Mouse (Mus musculus): ENCODE measurements at regions not wholly inside any gene's neighbourhood (a gene's known extent, or its start where the extent isn't known, plus 50 kb on each side); places are given as distances from the start of the nearest gene placed in this dataset.

DNA sequence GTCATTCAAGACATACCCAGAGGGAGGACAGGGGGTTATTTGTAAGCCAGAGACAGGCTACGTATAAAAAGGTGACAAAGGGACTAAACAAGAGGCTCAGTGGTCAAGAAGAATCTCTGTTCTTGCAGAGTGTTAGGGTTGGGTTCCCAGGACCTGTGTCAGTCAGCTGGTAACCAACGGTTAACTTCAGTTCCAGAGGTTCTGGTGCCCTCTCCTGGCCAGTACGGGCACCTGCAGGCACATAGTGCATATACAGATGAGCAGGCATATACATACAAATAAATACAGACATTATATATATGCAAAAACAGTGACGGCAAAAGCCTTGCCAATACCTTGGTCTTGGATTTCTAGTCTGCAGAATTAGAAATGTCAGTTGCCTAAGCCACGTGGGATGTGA lies 170.6 kb downstream of the Gsdmc2 start:
- Histone ChIP-seq H3K4me1 (ENCODE audit: control insufficient read depth, insufficient read depth, insufficient read length) (no peaks in the 10 kb centered on the region), H3K4me3 (ENCODE audit: extremely low read depth, insufficient read depth, insufficient read length) (no peak overlapping the region), H3K27me3 (ENCODE audit: control insufficient read depth, insufficient read depth, low read length) (no peaks in the 10 kb centered on the region), H3K36me3 (ENCODE audit: control insufficient read depth, insufficient read depth, low read length) (no peaks in the 10 kb centered on the region), H3K27ac (ENCODE audit: insufficient read depth, low read length) (no peak overlapping the region)
- TF ChIP-seq POLR2A (IDR thresholded peaks at IDR 0.05; ENCODE audit: low read depth, low read length) (no peak), CTCF (IDR thresholded peaks at IDR 0.05; ENCODE audit: extremely low read depth, insufficient read depth, insufficient read length, insufficient replicate concordance) (no peak)
- WGBS: 93% methylated on average over 5 of the region's 5 CpGs
- DNase-seq (ENCODE audit: low read depth in 1 of 2, low spot score in 2 of 2): no peak

- 77% methylated on average over 11 of the region's 11 CpGs for WGBS
- H3K27ac ChIP-seq (ENCODE audit: insufficient read depth, low read length): no peak overlapping the region
- H3K36me3 ChIP-seq (ENCODE audit: control insufficient read depth, insufficient read depth, low read length): no peaks in the 10 kb centered on the region
- H3K4me3 ChIP-seq (ENCODE audit: extremely low read depth, insufficient read depth, insufficient read length): no peak overlapping the region
- TF ChIP-seq CTCF (IDR thresholded peaks at IDR 0.05; ENCODE audit: extremely low read depth, insufficient read depth, insufficient read length, insufficient replicate concordance): no peak
- TF ChIP-seq POLR2A (IDR thresholded peaks at IDR 0.05; ENCODE audit: low read depth, low read length): no peak
- H3K4me1 ChIP-seq (ENCODE audit: control insufficient read depth, insufficient read depth, insufficient read length): peaks cover 2% of the 10 kb centered on the region; the same call in 1 of the 2 replicates
- no peaks in the 10 kb centered on the region for H3K27me3 ChIP-seq (ENCODE audit: control insufficient read depth, insufficient read depth, low read length)
- DNase-seq (ENCODE audit: low read depth in 1 of 2, low spot score in 2 of 2): no peak
These were observed 173.9 kb downstream of the Gsdmc2 start for GRCm38 (mm10) chr15:63671081-63671480.

DNA sequence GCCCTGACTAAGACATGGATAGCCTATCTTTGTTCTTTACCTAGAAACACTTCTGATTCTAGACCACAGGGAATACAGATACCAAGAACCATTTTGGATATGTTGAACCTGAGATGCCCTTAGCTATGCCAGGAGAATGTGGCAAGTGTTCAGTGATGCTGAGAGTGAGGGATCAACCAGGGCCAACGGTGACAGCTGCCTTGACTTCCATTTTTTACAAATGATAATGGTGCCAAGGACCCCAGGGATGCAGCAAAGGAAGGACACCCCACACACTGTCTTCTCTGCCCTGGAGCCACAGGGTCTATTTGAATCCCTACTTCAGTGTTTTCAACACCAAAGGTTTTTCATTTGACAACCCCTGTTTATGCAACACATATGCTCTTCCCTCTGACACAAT lies 174.4 kb downstream of the Gsdmc2 start:
- Histone ChIP-seq H3K4me3 (ENCODE audit: extremely low read depth, insufficient read depth, insufficient read length) (no peak overlapping the region), H3K27ac (ENCODE audit: insufficient read depth, low read length) (no peak overlapping the region), H3K4me1 (ENCODE audit: control insufficient read depth, insufficient read depth, insufficient read length) (peaks cover 2% of the 10 kb centered on the region; the same call in 1 of the 2 replicates), H3K36me3 (ENCODE audit: control insufficient read depth, insufficient read depth, low read length) (no peaks in the 10 kb centered on the region), H3K27me3 (ENCODE audit: control insufficient read depth, insufficient read depth, low read length) (no peaks in the 10 kb centered on the region)
- DNase-seq (ENCODE audit: low read depth in 1 of 2, low spot score in 2 of 2): no peak
- WGBS: 88% methylated on average over 1 of the region's 1 CpGs
- TF ChIP-seq CTCF (IDR thresholded peaks at IDR 0.05; ENCODE audit: extremely low read depth, insufficient read depth, insufficient read length, insufficient replicate concordance): no peak
- no peak for TF ChIP-seq POLR2A (IDR thresholded peaks at IDR 0.05; ENCODE audit: low read depth, low read length)

- no peak overlapping the region for H3K4me3 ChIP-seq (ENCODE audit: extremely low read depth, insufficient read depth, insufficient read length)
- no peaks in the 10 kb centered on the region for H3K36me3 ChIP-seq (ENCODE audit: control insufficient read depth, insufficient read depth, low read length)
- no peak overlapping the region for H3K27ac ChIP-seq (ENCODE audit: insufficient read depth, low read length)
- 55% methylated on average over 5 of the region's 5 CpGs for WGBS
- no peaks in the 10 kb centered on the region for H3K27me3 ChIP-seq (ENCODE audit: control insufficient read depth, insufficient read depth, low read length)
- TF ChIP-seq POLR2A (IDR thresholded peaks at IDR 0.05; ENCODE audit: low read depth, low read length): no peak
- no peak for TF ChIP-seq CTCF (IDR thresholded peaks at IDR 0.05; ENCODE audit: extremely low read depth, insufficient read depth, insufficient read length, insufficient replicate concordance)
- peaks cover 2% of the 10 kb centered on the region; the same call in 1 of the 2 replicates for H3K4me1 ChIP-seq (ENCODE audit: control insufficient read depth, insufficient read depth, insufficient read length)
- DNase-seq (ENCODE audit: low read depth in 1 of 2, low spot score in 2 of 2): no peak
These were observed 177.4 kb downstream of the Gsdmc2 start for GRCm38 (mm10) chr15:63667536-63667935.

- Histone ChIP-seq H3K4me3 (ENCODE audit: extremely low read depth, insufficient read depth, insufficient read length) (no peak overlapping the region), H3K36me3 (ENCODE audit: control insufficient read depth, insufficient read depth, low read length) (no peaks in the 10 kb centered on the region), H3K27me3 (ENCODE audit: control insufficient read depth, insufficient read depth, low read length) (no peaks in the 10 kb centered on the region), H3K4me1 (ENCODE audit: control insufficient read depth, insufficient read depth, insufficient read length) (peaks cover 2% of the 10 kb centered on the region; the same call in 1 of the 2 replicates), H3K27ac (ENCODE audit: insufficient read depth, low read length) (no peak overlapping the region)
- 50% methylated on average over 4 of the region's 4 CpGs for WGBS
- TF ChIP-seq POLR2A (IDR thresholded peaks at IDR 0.05; ENCODE audit: low read depth, low read length): no peak
- no peak for TF ChIP-seq CTCF (IDR thresholded peaks at IDR 0.05; ENCODE audit: extremely low read depth, insufficient read depth, insufficient read length, insufficient replicate concordance)
- no peak for DNase-seq (ENCODE audit: low read depth in 1 of 2, low spot score in 2 of 2)
These were observed 179.5 kb downstream of the Gsdmc2 start for GRCm38 (mm10) chr15:63665517-63665916.

GRCm38 (mm10) chr15:63664877-63665276 lies 180.1 kb downstream of the Gsdmc2 start:
- TF ChIP-seq POLR2A (IDR thresholded peaks at IDR 0.05; ENCODE audit: low read depth, low read length): no peak
- no peak for TF ChIP-seq CTCF (IDR thresholded peaks at IDR 0.05; ENCODE audit: extremely low read depth, insufficient read depth, insufficient read length, insufficient replicate concordance)
- 82% methylated on average over 2 of the region's 2 CpGs for WGBS
- no peak overlapping the region for H3K27ac ChIP-seq (ENCODE audit: insufficient read depth, low read length)
- no peaks in the 10 kb centered on the region for H3K36me3 ChIP-seq (ENCODE audit: control insufficient read depth, insufficient read depth, low read length)
- H3K4me3 ChIP-seq (ENCODE audit: extremely low read depth, insufficient read depth, insufficient read length): no peak overlapping the region
- DNase-seq (ENCODE audit: low read depth in 1 of 2, low spot score in 2 of 2): no peak
- no peaks in the 10 kb centered on the region for H3K27me3 ChIP-seq (ENCODE audit: control insufficient read depth, insufficient read depth, low read length)
- H3K4me1 ChIP-seq (ENCODE audit: control insufficient read depth, insufficient read depth, insufficient read length): peaks cover 2% of the 10 kb centered on the region; the same call in 1 of the 2 replicates

DNA sequence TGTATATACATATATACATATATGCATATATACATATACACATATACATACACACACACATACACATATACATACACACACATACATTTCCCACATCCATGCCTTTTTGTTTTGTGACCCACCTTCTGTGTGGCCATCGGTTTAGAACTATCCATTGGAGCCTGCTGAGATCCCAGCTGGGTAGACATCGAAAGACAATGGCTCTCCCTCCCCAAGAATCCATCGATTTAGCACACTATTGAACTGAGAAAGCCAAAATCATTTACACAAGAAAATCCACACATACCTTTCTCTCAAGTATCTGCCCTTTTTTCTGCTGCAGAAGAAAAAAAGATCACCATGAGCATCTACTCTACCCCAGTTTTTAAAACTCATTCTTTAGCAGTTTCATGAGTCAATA lies 182.8 kb downstream of the Gsdmc2 start:
- Histone ChIP-seq H3K27me3 (ENCODE audit: control insufficient read depth, insufficient read depth, low read length) (no peaks in the 10 kb centered on the region), H3K36me3 (ENCODE audit: control insufficient read depth, insufficient read depth, low read length) (no peaks in the 10 kb centered on the region), H3K4me3 (ENCODE audit: extremely low read depth, insufficient read depth, insufficient read length) (no peak overlapping the region), H3K4me1 (ENCODE audit: control insufficient read depth, insufficient read depth, insufficient read length) (peaks cover 3% of the 10 kb centered on the region; the same call in 1 of the 2 replicates), H3K27ac (ENCODE audit: insufficient read depth, low read length) (no peak overlapping the region)
- DNase-seq (ENCODE audit: low read depth in 1 of 2, low spot score in 2 of 2): no peak
- TF ChIP-seq POLR2A (IDR thresholded peaks at IDR 0.05; ENCODE audit: low read depth, low read length): no peak
- TF ChIP-seq CTCF (IDR thresholded peaks at IDR 0.05; ENCODE audit: extremely low read depth, insufficient read depth, insufficient read length, insufficient replicate concordance): no peak
- WGBS: 93% methylated on average over 3 of the region's 3 CpGs

Measured in spleen, adult 2 months (tissue).